Mouse (Mus musculus) left cerebral cortex, adult 18-20 months (tissue): Measurements from ENCODE around the gene Klhl5. TPM values are rescaled to one million over a fixed set of nuclear protein-coding genes. Genes with fewer than 3 reads are reported as not detected.

Experiments used
- DNase-seq, 2 experiments: peaks; one replicate each; pipeline ENCODE4 v3.0.0; 2021 to 2022; ENCODE audit warnings: low spot score in 2 of 2, mixed read lengths in 1 of 2
- total RNA-seq, 2 experiments: library from RNA; stranded (reverse); gene quantifications; 2 replicates each; pipeline ENCODE4 v1.2.3; 2021

Klhl5 gene
- total RNA-seq, 2 experiments from 2014 or later = 34.1 to 34.5 TPM

- DNase-seq = no peak
Observed at GRCm38 (mm10) chr5:65142247-65142646, 34.9 kb downstream of the Klhl5 start.

- DNase-seq = no peak
Observed at GRCm38 (mm10) chr5:65145499-65146101, 38.3 kb downstream of the Klhl5 start.

GRCm38 (mm10) chr5:65146749-65147148 is 39.4 kb downstream of the Klhl5 start:
- DNase-seq = no peak

- no peak for DNase-seq
Observed at GRCm38 (mm10) chr5:65149706-65150105, 42.4 kb downstream of the Klhl5 start.

- no peak for DNase-seq
Observed at GRCm38 (mm10) chr5:65150376-65150955, 43.1 kb downstream of the Klhl5 start.

GRCm38 (mm10) chr5:65151276-65151675 is 43.9 kb downstream of the Klhl5 start:
- DNase-seq = no peak

GRCm38 (mm10) chr5:65151767-65152166 is 44.4 kb downstream of the Klhl5 start:
- no peak for DNase-seq

- no peak for DNase-seq
Observed at GRCm38 (mm10) chr5:65154287-65154686, 46.9 kb downstream of the Klhl5 start.

GRCm38 (mm10) chr5:65156853-65157252 is 49.5 kb downstream of the Klhl5 start:
- DNase-seq = no peak

- no peak for DNase-seq
Observed at GRCm38 (mm10) chr5:65157412-65158381, 50.4 kb downstream of the Klhl5 start.

- DNase-seq = peak in 1 of 2 experiments; percentile 39
Observed at GRCm38 (mm10) chr5:65158696-65159305, 51.5 kb downstream of the Klhl5 start.

- DNase-seq = no peak
Observed at GRCm38 (mm10) chr5:65163001-65163400, 55.7 kb downstream of the Klhl5 start.

GRCm38 (mm10) chr5:65163489-65164092 is 56.3 kb downstream of the Klhl5 start:
- no peak for DNase-seq

- no peak for DNase-seq
Observed at GRCm38 (mm10) chr5:65170206-65170605, 62.9 kb downstream of the Klhl5 start.

- peak; percentile 72 to 75 for DNase-seq
Observed at GRCm38 (mm10) chr5:65175035-65175917, 67.9 kb downstream of the Klhl5 start.

- DNase-seq = no peak
Observed at GRCm38 (mm10) chr5:65175918-65176484, 68.7 kb downstream of the Klhl5 start.

GRCm38 (mm10) chr5:65177026-65177514 is 69.7 kb downstream of the Klhl5 start:
- no peak for DNase-seq

GRCm38 (mm10) chr5:65178477-65178876 is 71.1 kb downstream of the Klhl5 start:
- DNase-seq = no peak

GRCm38 (mm10) chr5:65181160-65181793 is 73.9 kb downstream of the Klhl5 start:
- no peak for DNase-seq
